Mouse (Mus musculus): ENCODE measurements at regions not wholly inside any gene's neighbourhood (a gene's known extent, or its start where the extent isn't known, plus 50 kb on each side); places are given as distances from the start of the nearest gene placed in this dataset.

- no peak for DNase-seq
Observed at GRCm38 (mm10) chr8:86159074-86159783, 318.5 kb downstream of the Phkb start.

GRCm38 (mm10) chr8:86147586-86147985 lies 306.8 kb downstream of the Phkb start:
- DNase-seq, result no peak

- peak; percentile 95 for DNase-seq
Observed at GRCm38 (mm10) chr8:86125244-86125643, 284.5 kb downstream of the Phkb start.

- DNase-seq, result peak; percentile 53
Observed at GRCm38 (mm10) chr8:86124655-86125054, 283.9 kb downstream of the Phkb start.

Data from cerebellum, adult 9-11 months (tissue).